Mouse (Mus musculus) T-helper 1 cell (primary cell): ENCODE measurements at regions not wholly inside any gene's neighbourhood (a gene's known extent, or its start where the extent isn't known, plus 50 kb on each side); places are given as distances from the start of the nearest gene placed in this dataset.

Experiments used
- in situ Hi-C: fragments of 300-600 bp; cut with MboI, MseI; formaldehyde crosslinking; loops from one replicate; pipeline ENCODE4 v1.15.1; 2025; ENCODE audit warnings: high pct_unique_total_duplicates

DNA sequence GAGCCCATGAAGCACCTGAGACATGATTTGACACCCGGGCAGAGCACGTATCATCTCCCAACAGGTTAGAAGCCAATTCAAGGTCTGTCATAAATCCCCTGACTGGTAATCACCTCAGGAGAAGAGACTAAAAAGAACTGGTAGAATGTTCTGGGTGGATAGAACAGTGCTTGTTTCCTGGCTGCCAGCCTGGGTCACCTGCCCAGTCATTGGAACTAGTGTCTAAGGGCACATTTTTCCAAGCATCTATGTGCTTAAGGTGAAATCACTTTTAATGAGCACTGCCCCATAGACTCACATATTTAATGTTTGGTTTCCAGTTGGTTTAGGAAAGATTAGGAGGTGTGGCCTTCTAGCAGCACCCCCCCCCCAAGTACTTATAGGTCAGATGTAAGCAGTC lies 162.0 kb upstream of the Jun start:
- in situ Hi-C loops = no loop called here

GRCm38 (mm10) chr4:95215187-95215586 lies 163.2 kb upstream of the Jun start:
- in situ Hi-C loops = no loop called here

- in situ Hi-C loops = no loop called here
Measured at GRCm38 (mm10) chr4:95230461-95230860, 178.4 kb upstream of the Jun start.

DNA sequence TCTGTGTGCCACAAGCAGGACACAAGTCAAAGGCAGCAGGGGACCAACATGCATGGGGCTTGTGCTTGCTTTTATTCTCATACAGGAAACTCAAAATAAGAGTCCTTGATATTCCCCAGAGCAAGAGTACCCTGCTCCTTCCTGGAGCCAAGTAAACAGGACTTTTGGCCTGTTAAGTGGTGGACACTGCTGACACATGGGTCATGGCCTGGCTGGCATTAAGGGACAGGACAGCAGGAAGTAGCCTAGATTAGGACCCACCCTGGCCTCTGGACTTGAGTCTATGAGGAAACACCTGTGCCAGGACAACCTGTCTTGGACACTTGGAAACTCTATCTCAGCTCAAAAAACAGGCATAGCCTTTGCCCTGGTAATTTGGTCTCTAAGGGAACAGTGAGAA lies 181.0 kb upstream of the Jun start:
- in situ Hi-C loops = no loop called here

DNA sequence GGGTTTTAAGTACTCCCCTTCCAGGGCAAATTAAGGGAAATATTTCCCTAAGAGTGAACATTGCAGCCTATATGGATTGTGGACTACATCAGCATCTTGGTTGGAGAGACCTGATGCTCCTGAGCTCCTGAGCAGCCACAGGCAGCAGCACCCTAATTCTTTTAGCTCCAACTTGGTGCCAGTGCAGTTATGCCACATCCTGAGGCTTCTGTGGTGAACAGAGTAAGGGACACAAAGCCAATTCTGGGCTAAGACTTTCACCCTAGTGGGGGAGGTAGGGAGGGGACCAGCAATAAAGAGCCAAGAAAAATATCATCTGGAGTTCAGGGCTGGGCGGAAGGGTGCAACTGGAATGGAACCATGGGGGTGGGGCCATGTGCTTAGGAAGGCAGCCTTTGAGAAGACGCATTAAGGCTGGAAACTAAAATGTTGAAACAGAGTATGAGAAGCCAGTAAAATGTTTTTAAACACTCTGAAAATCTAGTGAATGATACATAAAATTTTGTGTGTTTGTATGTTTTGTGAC lies 182.1 kb upstream of the Jun start:
- in situ Hi-C loops = no loop called here

- in situ Hi-C loops = no loop called here
Measured at GRCm38 (mm10) chr4:95247977-95248376, 196.0 kb upstream of the Jun start.

DNA sequence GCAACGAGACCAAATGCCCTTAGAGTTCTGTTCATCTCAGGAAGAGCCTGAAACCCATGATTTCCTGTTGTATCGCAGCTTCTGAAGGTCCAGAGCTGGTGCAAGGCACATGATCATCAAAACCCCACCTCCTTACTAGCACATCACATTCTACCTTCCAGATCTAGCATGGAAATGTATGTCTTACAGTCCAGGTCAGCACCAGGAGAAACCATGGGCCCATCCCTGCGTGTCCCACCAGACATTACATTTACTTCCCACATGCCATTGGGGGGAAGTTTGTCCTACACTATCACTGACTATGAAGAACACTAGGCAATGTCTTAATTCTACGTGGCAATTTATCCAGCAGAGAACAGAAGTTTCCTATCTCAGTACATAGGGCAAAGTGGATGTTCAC lies 197.0 kb upstream of the Jun start:
- in situ Hi-C loops = no loop called here

- in situ Hi-C loops = no loop called here
Measured at GRCm38 (mm10) chr4:95250083-95250482, 198.1 kb upstream of the Jun start.

- in situ Hi-C loops = loop anchor here (10.0 kb wide), 1 partner anchor 275 kb away; no protein-coding TSS in a partner anchor
Measured at GRCm38 (mm10) chr4:95269766-95270165, 217.7 kb upstream of the Jun start.

GRCm38 (mm10) chr4:95270389-95270788 lies 218.4 kb upstream of the Jun start:
- in situ Hi-C loops = loop anchor here (10.0 kb wide), 1 partner anchor 276 kb away; no protein-coding TSS in a partner anchor

DNA sequence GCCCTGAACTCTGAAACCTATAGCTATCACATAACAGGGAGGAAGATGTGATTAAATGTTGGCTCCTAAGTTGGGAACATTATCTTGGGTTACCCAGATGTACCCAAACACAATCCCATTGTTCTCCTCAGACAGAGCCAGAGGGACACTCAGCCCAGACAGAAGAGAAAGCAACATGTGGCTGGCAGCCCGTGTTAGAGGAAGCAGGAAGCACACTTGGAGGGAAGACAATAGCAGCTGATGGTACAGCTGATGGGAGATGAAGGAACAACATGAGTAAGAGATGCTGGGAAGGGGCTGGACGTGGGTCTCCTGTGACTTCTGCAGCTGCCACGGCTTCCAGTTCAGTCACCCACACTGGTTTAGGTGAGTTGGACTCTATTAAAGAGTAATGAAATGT lies 224.2 kb upstream of the Jun start:
- in situ Hi-C loops = loop anchor here (10.0 kb wide), 1 partner anchor 281 kb away; no protein-coding TSS in a partner anchor

DNA sequence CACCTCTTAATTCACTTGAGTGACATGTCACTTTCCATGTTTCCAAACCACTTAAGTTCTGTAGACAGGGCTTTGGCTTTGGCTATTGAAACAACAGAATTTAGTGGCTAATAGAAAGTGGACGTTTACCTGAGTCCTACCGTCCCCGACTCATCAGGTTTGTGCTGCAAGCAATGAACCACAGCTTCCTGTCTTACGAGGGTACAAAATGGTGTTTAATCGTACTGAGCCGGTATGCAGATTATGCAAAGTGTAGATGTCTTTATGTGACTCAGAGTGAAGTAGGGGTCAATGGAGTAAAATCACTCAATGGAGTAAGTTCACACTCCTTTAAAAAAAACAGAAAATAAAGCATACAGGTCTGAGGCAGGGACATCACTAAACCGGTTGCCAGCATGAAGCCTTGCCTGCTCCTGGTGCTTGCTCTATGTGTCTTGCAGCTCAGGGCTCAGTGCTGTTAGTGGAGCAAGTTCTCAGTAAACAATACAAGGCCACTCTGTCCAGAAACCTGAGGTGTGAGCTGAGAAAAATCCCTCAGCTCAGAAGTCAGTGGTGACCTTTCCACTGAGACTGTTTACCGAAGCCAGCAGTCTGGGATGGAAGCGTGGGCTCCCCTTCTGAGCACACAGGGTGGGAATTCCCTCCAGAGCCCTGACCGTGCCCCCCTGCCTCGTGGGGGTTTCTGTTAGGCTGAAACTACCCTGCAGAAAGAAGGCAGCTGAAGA lies 226.1 kb upstream of the Jun start:
- in situ Hi-C loops = loop anchor here (10.0 kb wide), 1 partner anchor 283 kb away; no protein-coding TSS in a partner anchor

DNA sequence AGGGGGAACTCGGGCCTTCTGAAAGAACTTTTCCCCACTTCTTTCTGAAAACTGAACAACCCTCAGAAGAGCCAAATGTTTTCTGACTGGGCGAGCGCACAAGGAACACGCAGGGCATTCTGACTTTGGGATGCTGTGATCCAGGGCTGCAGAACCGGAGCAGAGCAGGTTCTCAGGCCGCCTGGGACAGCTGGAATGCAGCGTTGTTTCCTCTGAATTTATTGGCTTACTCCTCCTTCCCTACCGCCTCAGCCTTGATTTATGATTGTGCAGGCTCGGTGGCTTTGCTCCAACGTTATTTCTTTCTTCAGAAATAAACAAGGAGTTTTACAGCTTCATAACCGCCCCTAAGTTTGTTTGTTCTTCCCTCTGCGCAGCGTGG lies 226.7 kb upstream of the Jun start:
- in situ Hi-C loops = loop anchor here (10.0 kb wide), 1 partner anchor 284 kb away; no protein-coding TSS in a partner anchor

GRCm38 (mm10) chr4:95279200-95279599 lies 227.2 kb upstream of the Jun start:
- in situ Hi-C loops = loop anchor here (10.0 kb wide), 1 partner anchor 284 kb away; no protein-coding TSS in a partner anchor

DNA sequence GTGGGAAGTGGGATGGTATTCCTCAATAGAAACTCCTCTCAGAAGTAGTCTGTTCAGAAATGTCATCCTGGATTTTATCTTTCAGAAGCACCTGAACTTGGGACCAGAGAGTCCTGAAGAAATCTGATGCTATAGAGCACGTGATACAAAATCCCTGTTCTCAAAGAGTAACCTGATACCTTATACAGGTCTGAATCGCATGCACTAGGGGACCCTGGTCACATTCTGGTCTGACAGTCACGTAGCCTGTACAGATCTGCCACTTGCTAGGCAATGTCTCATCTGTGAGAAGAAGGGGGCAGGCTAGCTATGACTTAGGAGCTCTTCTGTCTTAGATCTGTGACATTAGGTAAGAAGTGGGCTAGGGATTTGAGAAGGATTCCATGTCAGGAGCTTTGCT lies 230.1 kb upstream of the Jun start:
- in situ Hi-C loops = loop anchor here (5.0 kb wide), 1 partner anchor 45 kb away; no protein-coding TSS in a partner anchor

GRCm38 (mm10) chr4:95283789-95284188 lies 231.8 kb upstream of the Jun start:
- in situ Hi-C loops = loop anchor here (5.0 kb wide), 1 partner anchor 46 kb away; no protein-coding TSS in a partner anchor

DNA sequence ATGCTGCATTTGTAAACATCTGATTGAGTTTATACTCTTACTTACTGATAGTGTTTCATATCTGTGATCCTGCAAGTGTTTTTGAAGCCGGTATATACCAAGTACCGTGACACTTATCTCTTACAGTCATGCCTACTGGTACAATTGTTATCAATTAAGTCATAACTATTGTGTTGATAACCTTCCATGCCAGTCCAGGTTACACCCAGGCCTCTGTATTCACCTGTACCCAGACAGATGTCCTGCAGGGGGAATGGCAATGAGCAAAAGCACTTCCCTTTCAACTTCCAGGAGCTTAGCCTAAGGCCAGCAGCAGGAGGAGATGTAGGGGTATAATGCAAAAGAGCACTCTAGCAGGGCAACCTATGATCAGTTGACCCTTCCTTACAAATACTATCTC lies 232.2 kb upstream of the Jun start:
- in situ Hi-C loops = loop anchor here (5.0 kb wide), 1 partner anchor 47 kb away; no protein-coding TSS in a partner anchor

GRCm38 (mm10) chr4:95284696-95285095 lies 232.7 kb upstream of the Jun start:
- in situ Hi-C loops = loop anchor here (5.0 kb wide), 1 partner anchor 47 kb away; no protein-coding TSS in a partner anchor

- in situ Hi-C loops = loop anchor here (10.0 kb wide), 2 partner anchors 64 to 286 kb away; no protein-coding TSS in a partner anchor
Measured at GRCm38 (mm10) chr4:95290321-95290720, 238.3 kb upstream of the Jun start.

DNA sequence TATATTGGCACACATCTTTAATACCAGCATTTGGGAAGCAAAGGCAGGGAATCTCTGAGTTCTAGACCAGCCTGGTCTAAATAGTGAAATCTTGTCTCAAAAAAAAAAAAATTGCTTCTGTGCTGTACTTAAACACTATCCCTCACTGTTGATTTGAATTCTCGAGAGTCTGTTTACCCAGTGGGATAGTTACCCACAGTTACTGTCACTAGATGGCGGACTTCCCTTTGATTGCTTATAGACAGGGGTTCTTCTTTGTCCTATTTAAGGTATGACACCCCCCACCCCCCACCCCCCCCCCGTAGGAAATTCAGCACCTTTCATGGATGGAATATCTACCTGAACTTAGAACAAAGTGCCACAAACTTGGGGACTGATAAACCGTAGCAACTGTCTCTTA lies 242.1 kb upstream of the Jun start:
- in situ Hi-C loops = loop anchor here (10.0 kb wide), 2 partner anchors 61 to 289 kb away; no protein-coding TSS in a partner anchor

GRCm38 (mm10) chr4:95301907-95302306 lies 249.9 kb upstream of the Jun start:
- in situ Hi-C loops = no loop called here

DNA sequence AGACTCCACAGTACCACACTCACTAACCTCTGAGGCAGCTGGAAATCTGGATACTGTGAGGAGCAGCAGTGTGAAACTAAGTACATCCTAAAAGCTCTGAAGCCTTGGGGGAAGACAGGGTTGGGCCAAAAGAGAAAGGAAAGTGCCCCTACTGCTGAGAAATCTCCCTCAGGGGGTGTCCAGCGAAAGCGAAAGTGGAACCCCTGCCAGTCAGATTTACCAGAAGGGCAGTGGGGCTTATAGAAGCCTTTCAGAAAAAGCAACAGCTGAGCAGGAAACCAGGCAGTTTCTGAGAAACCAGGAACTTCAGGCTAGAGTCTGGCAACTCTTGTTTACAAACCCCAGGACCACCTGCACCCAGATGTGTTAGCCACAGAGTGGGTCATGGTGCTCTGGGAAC lies 251.3 kb upstream of the Jun start:
- in situ Hi-C loops = no loop called here

DNA sequence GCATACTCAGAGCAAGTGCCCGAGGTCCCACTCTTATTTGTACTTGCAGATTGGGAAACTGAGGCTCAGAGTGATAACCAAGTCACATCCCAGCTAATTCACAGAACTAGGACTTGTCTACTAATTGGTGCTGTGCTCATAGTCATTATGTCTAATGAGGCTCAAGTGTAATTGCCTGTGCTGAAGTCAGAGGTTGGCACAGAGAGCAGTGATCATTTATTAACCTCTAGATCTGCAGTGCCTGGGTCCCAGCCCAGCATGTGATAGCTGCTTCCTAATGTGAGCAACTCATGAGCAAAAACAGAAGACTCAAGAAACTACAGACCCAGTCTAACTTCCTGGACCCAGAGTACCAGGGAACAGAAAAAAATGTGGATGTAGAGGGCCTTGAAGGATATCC lies 252.0 kb upstream of the Jun start:
- in situ Hi-C loops = no loop called here
